Mouse (Mus musculus): ENCODE measurements around the gene Zfp687. TPM values are rescaled to one million over a fixed set of nuclear protein-coding genes. Genes with fewer than 3 reads are reported as not detected.
A peak's percentile ranks its signal among the peaks of the same experiment; 100 is the strongest.
"Not testable (repeated sequence)": the region's sequence is repeated elsewhere in the genome, so short reads cannot be mapped to it uniquely, and the experiment has no call there.

The Zfp687 gene
- polyA plus RNA-seq, 1 experiment from 2014 or later, result 23.3 TPM

DNA sequence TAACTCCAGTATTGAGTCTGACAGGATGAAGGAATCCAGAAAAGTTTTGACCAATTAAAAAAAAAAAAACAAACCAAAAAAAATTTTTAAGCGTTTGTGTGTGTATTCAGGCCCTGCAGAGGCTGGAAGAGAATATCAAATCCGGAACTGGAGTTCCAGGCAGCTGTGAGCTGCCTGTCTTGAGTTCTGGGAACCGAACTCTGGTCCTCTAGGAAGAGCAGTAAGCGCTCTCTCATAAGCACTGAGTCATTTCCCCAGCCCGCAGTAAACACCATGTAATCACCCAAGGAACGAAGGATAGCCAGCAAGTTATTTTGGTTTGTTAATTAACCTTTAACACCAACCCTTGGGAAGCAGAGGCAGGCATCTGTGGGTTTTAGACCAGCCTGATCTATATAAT is 28.0 kb upstream of the Zfp687 start:
- Histone ChIP-seq H3K4me2 (ENCODE audit: low read depth, low read length) (no peak overlapping the region), H3K27me3 (ENCODE audit: control insufficient read depth, insufficient read depth, low read depth, low read length) (no peaks in the 10 kb centered on the region), H3K4me3 (ENCODE audit: low read length) (no peak overlapping the region), H3K27ac (ENCODE audit: low read length) (peak overlapping the region; percentile 58), H3K9me3 (ENCODE audit: control insufficient read depth, low read length) (no peaks in the 10 kb centered on the region), H3K36me3 (ENCODE audit: control insufficient read depth, insufficient read depth, low read length) (no peaks in the 10 kb centered on the region), H3K9ac (ENCODE audit: low read length) (no peak overlapping the region), H3K4me1 (replicated peaks; ENCODE audit: control insufficient read depth, insufficient read depth, low read length) (peaks cover 8% of the 10 kb centered on the region)
- WGBS, result 64% methylated on average over 6 of the region's 6 CpGs
- ATAC-seq (ENCODE audit: low read depth), result no peak

DNA sequence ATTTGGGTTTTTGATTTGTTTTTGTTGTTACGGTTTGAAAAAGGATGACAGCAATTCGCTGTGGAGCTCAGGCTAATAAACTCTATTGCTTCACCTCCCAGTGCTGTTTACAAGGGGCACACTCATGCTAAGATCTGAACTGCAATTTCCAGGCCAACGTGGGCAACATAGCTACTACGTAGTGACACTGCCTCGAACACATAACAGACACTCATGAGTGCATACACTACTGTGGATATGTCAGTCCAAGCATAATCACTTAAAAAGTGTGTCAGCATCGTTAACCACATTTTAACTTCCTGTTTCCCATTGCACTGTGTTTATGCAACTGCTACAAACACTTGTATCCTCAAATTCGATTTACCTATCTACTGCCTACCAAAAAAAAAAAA is 27.6 kb upstream of the Zfp687 start:
- Histone ChIP-seq H3K9ac (ENCODE audit: low read length) (peak overlapping the region; percentile 50), H3K36me3 (ENCODE audit: control insufficient read depth, insufficient read depth, low read length) (no peaks in the 10 kb centered on the region), H3K4me3 (ENCODE audit: low read length) (peak overlapping the region; percentile 76), H3K9me3 (ENCODE audit: control insufficient read depth, low read length) (no peaks in the 10 kb centered on the region), H3K4me1 (replicated peaks; ENCODE audit: control insufficient read depth, insufficient read depth, low read length) (peaks cover 8% of the 10 kb centered on the region), H3K27me3 (ENCODE audit: control insufficient read depth, insufficient read depth, low read depth, low read length) (no peaks in the 10 kb centered on the region), H3K27ac (ENCODE audit: low read length) (peak overlapping the region; percentile 86), H3K4me2 (ENCODE audit: low read depth, low read length) (peak overlapping the region; percentile 65)
- peak; percentile 63 for ATAC-seq (ENCODE audit: low read depth)
- 9% methylated on average over 7 of the region's 7 CpGs for WGBS

- under 1% methylated on average over 34 of the region's 36 CpGs for WGBS
Observed at GRCm38 (mm10) chr3:95042166-95042837, 27.1 kb upstream of the Zfp687 start, which contains the start of gene Psmd4. Psmd4 (minus strand) TSS chr3:95042614.

DNA sequence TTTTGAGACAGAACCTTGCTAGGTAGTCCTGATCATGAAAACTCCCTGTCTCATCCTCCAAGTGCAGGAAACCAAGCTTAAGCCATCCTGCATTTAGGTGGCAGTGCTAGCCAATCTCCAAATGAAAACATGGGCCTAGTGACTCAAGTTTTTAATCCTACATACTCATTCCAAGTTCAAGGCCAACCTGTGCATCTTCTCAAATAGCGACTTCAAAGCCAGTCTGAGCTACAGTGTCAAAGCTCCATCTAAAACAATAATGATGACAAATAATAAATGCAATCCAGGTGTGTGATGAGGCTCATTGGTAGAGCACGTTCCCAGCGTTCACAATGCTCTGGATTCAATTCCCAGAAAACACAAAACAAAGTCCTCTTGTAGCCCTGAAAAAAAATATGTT is 26.4 kb upstream of the Zfp687 start:
- H3K36me3 ChIP-seq (ENCODE audit: control insufficient read depth, insufficient read depth, low read length), result no peaks in the 10 kb centered on the region
- no peaks in the 10 kb centered on the region for H3K9me3 ChIP-seq (ENCODE audit: control insufficient read depth, low read length)
- H3K27me3 ChIP-seq (ENCODE audit: control insufficient read depth, insufficient read depth, low read depth, low read length), result no peaks in the 10 kb centered on the region
- 6% methylated on average over 3 of the region's 3 CpGs for WGBS
- peak overlapping the region; percentile 74 for H3K4me2 ChIP-seq (ENCODE audit: low read depth, low read length)
- peak overlapping the region; percentile 89 for H3K9ac ChIP-seq (ENCODE audit: low read length)
- no peak for ATAC-seq (ENCODE audit: low read depth)
- H3K4me3 ChIP-seq (ENCODE audit: low read length), result peak overlapping the region; percentile 76
- no peak overlapping the region for H3K27ac ChIP-seq (ENCODE audit: low read length)
- H3K4me1 ChIP-seq (replicated peaks; ENCODE audit: control insufficient read depth, insufficient read depth, low read length), result peaks cover 8% of the 10 kb centered on the region

More at GRCm38 (mm10) chr3:95042166-95042837, 27.1 kb upstream of the Zfp687 start, which contains the start of gene Psmd4:
- no peaks in the 10 kb centered on the region for H3K36me3 ChIP-seq (ENCODE audit: control insufficient read depth, insufficient read depth, low read length)
- peak within 1 kb of the TSS; percentile 86 for H3K27ac ChIP-seq (ENCODE audit: low read length)
- H3K9ac ChIP-seq (ENCODE audit: low read length), result peak within 1 kb of the TSS; percentile 89
- peak within 1 kb of the TSS; percentile 76 for H3K4me3 ChIP-seq (ENCODE audit: low read length)
- no peaks in the 10 kb centered on the region for H3K27me3 ChIP-seq (ENCODE audit: control insufficient read depth, insufficient read depth, low read depth, low read length)
- H3K4me2 ChIP-seq (ENCODE audit: low read depth, low read length), result peak within 1 kb of the TSS; percentile 74
- no peaks in the 10 kb centered on the region for H3K9me3 ChIP-seq (ENCODE audit: control insufficient read depth, low read length)
- H3K4me1 ChIP-seq (replicated peaks; ENCODE audit: control insufficient read depth, insufficient read depth, low read length), result peaks cover 8% of the 10 kb centered on the region
- peak; percentile 99 for ATAC-seq (ENCODE audit: low read depth)

DNA sequence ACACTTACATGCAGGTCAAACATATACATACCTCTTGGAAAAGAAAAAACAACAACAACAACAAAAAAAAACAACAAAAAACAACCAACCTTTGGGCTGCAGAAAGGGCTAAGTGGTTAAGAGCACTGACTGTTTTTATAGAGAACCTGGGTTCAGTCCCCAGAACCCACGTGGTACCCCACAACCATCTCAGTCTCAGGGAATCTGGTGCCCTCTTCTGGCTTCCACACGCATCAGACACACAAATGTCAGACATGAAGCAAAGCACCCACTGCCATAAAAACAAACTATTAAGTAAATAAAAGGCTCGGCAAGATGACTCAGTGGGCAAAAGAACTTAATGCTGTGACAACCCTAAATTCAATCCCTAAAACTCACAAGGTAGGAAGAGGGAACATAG is 14.7 kb upstream of the Zfp687 start:
- 57% methylated on average over 3 of the region's 3 CpGs for WGBS
- no peak overlapping the region for H3K27ac ChIP-seq (ENCODE audit: low read length)
- H3K9ac ChIP-seq (ENCODE audit: low read length), result no peak overlapping the region
- H3K27me3 ChIP-seq (ENCODE audit: control insufficient read depth, insufficient read depth, low read depth, low read length), result no peaks in the 10 kb centered on the region
- no peak overlapping the region for H3K4me2 ChIP-seq (ENCODE audit: low read depth, low read length)
- no peak overlapping the region for H3K4me3 ChIP-seq (ENCODE audit: low read length)
- H3K4me1 ChIP-seq (replicated peaks; ENCODE audit: control insufficient read depth, insufficient read depth, low read length), result peaks cover 7% of the 10 kb centered on the region
- H3K36me3 ChIP-seq (ENCODE audit: control insufficient read depth, insufficient read depth, low read length), result peaks cover 24% of the 10 kb centered on the region
- ATAC-seq (ENCODE audit: low read depth), result no peak
- no peaks in the 10 kb centered on the region for H3K9me3 ChIP-seq (ENCODE audit: control insufficient read depth, low read length)

DNA sequence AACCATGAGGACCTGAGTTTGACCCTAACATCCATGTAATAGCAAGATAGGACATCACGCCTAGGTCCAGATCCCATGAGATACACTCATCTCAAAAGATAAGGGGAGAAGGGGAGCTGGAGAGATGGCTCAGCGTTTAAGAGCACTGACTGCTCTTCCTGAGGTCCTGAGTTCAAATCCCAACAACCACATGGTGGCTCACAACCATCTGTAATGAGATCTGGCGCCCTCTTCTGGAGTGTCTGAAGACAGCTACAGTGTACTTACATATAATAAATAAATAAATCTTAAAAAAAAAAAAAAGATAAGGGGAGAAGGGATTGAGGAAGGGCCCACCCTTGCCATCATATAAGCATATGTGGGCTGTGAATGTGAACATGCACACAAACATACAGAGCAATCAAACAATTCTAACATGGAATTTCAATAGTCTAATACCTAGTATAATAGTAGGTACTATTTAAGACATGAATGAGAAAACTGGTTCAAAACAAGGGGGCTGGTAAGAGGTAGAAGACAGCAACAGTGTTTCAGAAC is 14.1 kb upstream of the Zfp687 start:
- 69% methylated on average over 3 of the region's 3 CpGs for whole genome bisulfite sequencing
- H3K36me3 ChIP-seq (ENCODE audit: control insufficient read depth, insufficient read depth, low read length), result peaks cover 20% of the 10 kb centered on the region
- H3K27me3 ChIP-seq (ENCODE audit: control insufficient read depth, insufficient read depth, low read depth, low read length); H3K27ac ChIP-seq (ENCODE audit: low read length); ATAC-seq (ENCODE audit: low read depth); H3K4me3 ChIP-seq (ENCODE audit: low read length); H3K9me3 ChIP-seq (ENCODE audit: control insufficient read depth, low read length); H3K4me2 ChIP-seq (ENCODE audit: low read depth, low read length); H3K9ac ChIP-seq (ENCODE audit: low read length): not testable (repeated sequence)
- H3K4me1 ChIP-seq (replicated peaks; ENCODE audit: control insufficient read depth, insufficient read depth, low read length), result peaks cover 13% of the 10 kb centered on the region

GRCm38 (mm10) chr3:95028603-95029002 is 13.4 kb upstream of the Zfp687 start:
- ATAC-seq (ENCODE audit: low read depth), result no peak
- H3K27ac ChIP-seq (ENCODE audit: low read length), result no peak overlapping the region
- 68% methylated on average over 3 of the region's 3 CpGs for WGBS

DNA sequence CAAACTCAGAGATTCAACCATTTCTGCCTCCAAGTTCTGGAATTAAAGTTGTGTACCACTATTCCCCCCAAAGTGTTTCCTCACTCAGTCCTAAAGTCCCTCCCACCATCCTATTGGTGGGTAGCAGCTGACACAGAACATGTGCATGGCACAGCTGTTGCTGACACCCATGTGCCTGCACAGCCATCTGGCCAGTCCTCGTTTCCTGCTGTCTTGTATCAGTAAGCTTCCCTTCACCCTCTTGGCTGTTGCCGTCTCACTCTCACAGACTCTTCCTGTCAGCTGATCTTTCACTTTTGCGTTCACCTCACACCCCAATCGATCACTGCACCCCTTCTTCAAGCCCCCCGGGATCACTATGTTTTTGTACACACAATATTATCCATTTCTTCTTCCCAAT is 12.5 kb upstream of the Zfp687 start:
- peak; percentile 61 for ATAC-seq (ENCODE audit: low read depth)
- H3K27ac ChIP-seq (ENCODE audit: low read length), result no peak overlapping the region
- 37% methylated on average over 5 of the region's 5 CpGs for WGBS

More at GRCm38 (mm10) chr3:95028603-95029002, 13.4 kb upstream of the Zfp687 start:
- no peaks in the 10 kb centered on the region for H3K9me3 ChIP-seq (ENCODE audit: control insufficient read depth, low read length)
- H3K9ac ChIP-seq (ENCODE audit: low read length), result no peak overlapping the region
- H3K4me2 ChIP-seq (ENCODE audit: low read depth, low read length), result no peak overlapping the region
- peaks cover 13% of the 10 kb centered on the region for H3K36me3 ChIP-seq (ENCODE audit: control insufficient read depth, insufficient read depth, low read length)
- no peaks in the 10 kb centered on the region for H3K27me3 ChIP-seq (ENCODE audit: control insufficient read depth, insufficient read depth, low read depth, low read length)
- H3K4me3 ChIP-seq (ENCODE audit: low read length), result no peak overlapping the region
- H3K4me1 ChIP-seq (replicated peaks; ENCODE audit: control insufficient read depth, insufficient read depth, low read length), result peaks cover 16% of the 10 kb centered on the region

DNA sequence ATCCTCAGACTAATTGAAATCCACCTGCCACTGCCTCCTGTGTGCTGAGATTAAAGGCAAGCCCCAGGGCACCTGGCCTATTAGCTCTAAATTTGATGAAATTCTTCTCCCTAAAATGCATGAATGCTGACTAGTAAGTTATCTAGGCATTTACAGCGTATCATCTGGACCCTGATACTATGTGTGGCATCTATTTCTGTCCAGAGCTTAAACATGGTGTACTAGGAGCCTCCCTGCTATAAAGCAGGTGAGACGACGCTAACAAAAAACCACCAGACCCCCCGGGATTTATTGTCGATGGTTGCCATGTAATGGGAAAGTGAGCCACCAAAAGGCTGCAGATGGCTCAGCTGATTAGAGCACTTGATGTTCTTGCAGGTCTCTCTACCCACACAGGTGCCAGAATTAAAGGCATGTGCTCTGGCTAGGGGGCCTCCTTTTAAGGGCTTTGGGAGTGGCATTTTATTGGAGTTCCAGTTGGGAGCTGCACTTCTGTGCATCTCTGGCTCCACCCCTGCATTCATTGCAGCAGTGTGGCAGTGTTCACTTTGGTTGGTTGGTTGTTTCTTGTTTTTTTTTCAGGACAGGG is 11.9 kb upstream of the Zfp687 start:
- Histone ChIP-seq H3K36me3 (ENCODE audit: control insufficient read depth, insufficient read depth, low read length) (peaks cover 3% of the 10 kb centered on the region; the same call in 1 of the 2 replicates), H3K9me3 (ENCODE audit: control insufficient read depth, low read length) (no peaks in the 10 kb centered on the region), H3K4me1 (replicated peaks; ENCODE audit: control insufficient read depth, insufficient read depth, low read length) (peaks cover 16% of the 10 kb centered on the region), H3K4me3 (ENCODE audit: low read length) (no peak overlapping the region), H3K4me2 (ENCODE audit: low read depth, low read length) (no peak overlapping the region), H3K27ac (ENCODE audit: low read length) (no peak overlapping the region), H3K9ac (ENCODE audit: low read length) (no peak overlapping the region), H3K27me3 (ENCODE audit: control insufficient read depth, insufficient read depth, low read depth, low read length) (no peaks in the 10 kb centered on the region)
- no peak for ATAC-seq (ENCODE audit: low read depth)
- WGBS, result 67% methylated on average over 5 of the region's 5 CpGs

More for the DNA sequence above, 12.5 kb upstream of the Zfp687 start:
- H3K4me1 ChIP-seq (replicated peaks; ENCODE audit: control insufficient read depth, insufficient read depth, low read length), result peaks cover 16% of the 10 kb centered on the region
- H3K9me3 ChIP-seq (ENCODE audit: control insufficient read depth, low read length), result no peaks in the 10 kb centered on the region
- peaks cover 5% of the 10 kb centered on the region; the same call in 1 of the 2 replicates for H3K36me3 ChIP-seq (ENCODE audit: control insufficient read depth, insufficient read depth, low read length)
- no peak overlapping the region for H3K4me2 ChIP-seq (ENCODE audit: low read depth, low read length)
- H3K9ac ChIP-seq (ENCODE audit: low read length), result no peak overlapping the region
- H3K4me3 ChIP-seq (ENCODE audit: low read length), result no peak overlapping the region
- H3K27me3 ChIP-seq (ENCODE audit: control insufficient read depth, insufficient read depth, low read depth, low read length), result no peaks in the 10 kb centered on the region

Measured in lung, embryonic 16.5 days (tissue).